Mouse (Mus musculus): ENCODE results near the gene Inpp5a.

DNA sequence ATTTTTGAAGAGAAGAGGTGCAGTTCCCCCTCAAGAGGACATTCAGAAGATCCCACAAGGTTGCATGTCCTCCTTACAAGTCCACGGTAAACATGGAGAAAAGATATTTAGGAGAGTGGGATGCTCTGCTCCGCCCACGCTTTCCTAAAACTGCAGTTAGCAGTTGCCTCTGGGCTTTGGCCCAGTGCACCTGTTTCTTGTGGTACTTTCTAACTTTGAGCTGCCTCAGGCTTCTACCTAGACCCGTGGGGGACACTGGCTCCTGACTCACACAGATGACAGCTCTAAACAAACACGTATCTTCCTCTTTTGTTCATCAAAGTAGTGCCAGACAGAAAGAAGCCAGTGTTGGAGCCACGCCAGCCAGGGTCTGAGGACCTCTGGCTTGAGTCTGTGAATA is 177.1 kb downstream of the Inpp5a start:
- TF ChIP-seq MAFK (IDR thresholded peaks at IDR 0.05; ENCODE audit: insufficient read depth, low read depth, low read length) (no peak), ZC3H11A (IDR thresholded peaks at IDR 0.05; ENCODE audit: borderline replicate concordance, low read depth, low read length) (no peak), HCFC1 (IDR thresholded peaks at IDR 0.05; ENCODE audit: borderline replicate concordance, insufficient read depth, low read length) (no peak), CHD2 (IDR thresholded peaks at IDR 0.05; ENCODE audit: low read depth, low read length) (no peak)

All from ES-E14 (cell line).